Mouse (Mus musculus) thymus, adult 18-20 months (tissue): ENCODE data around the gene Adcy3.

Experiments used
- DNase-seq, 2 experiments: peaks; one replicate each; pipeline ENCODE4 v3.0.0; 2022; ENCODE audit warnings: mixed read lengths in 2 of 2

The Adcy3 gene

DNA sequence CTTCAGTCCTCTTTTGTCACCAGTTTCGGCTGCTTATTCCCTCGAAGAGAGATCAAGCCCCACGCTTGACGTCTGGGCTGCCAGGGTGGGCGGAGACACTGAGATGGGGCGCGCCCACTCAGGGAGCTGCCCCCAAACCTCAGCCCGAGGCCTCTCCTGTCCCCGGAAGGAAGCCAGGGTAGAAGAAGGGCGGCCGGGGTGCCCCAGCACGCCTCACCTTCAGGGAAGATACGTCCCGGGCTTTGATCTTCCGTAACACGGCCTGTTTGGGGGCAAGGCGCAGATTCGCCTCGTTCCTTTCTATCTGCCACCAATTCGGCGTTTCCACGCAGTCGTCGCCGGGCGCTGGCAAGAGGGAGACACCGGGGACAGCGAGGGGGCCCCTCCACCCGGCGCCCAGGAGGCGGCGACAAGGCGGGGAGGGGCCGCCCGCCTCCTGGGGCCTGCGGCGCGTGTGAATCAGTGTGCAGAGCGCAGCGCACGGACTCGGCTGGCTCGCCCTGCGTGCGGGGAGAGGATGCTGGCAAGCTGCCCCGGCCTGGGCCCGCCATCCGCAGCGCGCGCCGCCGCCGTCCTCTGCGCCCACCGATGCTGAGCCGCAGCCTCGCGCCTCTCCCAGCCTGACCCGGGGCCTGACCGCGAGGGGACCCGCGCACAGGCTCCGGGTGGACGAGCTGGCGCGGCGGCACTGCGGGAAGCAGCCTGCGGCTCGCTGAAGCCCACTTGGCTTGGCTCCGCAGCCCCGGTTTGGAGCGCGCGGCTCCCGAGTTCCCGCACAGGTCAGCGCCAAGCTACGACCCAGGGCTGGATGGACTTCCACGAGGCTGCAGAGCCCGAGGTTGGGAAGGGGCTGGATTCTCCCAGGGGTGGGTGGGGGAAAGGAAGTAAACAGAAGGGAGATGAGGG is at the start of gene Adcy3:
TSS of gene Adcy3 (plus strand) at position 163 of the 906 bp plus-strand sequence.
- peak; percentile 78 to 85 for DNase-seq

DNA sequence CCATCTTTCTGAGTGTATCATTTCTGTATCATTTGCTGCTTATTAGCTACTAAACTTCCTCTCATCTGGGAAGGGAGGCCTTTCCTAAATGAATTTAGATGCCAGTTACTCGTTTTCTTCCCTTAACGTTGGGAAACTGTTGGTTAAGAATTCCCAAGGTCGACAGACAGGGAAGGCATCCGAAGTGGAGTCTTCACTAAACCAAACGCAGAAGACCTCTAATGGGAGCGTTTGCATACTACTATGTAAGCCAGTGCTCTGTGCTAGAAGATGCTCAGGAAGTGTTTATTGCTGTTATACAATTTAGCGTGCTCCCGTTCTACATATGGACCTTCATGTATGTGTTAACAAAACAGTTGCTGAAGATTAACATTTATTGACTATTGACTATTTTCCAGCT is 49.5 kb upstream of the Adcy3 start:
- DNase-seq = no peak

DNA sequence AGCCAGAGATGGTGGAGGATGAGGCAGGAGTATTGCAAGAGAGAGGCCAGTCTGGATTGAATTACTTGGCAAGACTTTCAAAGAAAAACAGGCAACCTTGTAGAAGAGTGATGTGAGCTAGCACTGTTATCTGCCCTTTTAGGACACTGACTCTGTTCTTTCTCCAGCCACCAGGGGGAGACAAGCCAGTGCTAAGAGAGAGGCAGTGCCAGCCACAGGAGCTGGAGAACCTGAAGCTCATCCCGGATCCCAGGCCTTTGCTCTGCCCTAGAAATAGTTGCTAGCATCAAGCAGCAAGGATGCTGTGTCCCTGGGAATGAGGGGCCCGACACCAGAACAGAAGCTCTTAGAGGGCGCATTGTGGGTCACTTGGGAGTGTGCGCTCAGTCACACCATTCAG is 25.5 kb upstream of the Adcy3 start:
- peak; percentile 11 to 14 for DNase-seq

DNA sequence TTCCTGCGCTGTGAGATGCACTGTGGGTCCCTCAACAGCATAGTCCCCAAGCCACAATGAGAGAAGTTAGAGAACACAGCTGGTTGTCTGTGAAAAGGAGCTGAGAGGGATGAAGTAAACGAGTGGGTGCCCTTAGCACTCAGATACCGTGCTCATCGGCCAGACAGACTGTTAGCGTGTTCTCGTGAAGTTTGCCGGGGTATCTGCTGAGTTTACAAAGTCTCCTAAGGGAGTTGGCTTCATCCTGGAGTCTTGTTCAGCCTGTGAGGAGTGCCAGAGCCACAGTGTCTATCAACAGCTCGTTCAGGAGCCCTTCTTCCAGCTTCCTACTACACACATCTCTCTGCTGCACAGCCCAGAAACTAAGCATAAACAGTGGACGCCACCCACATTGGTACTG is 16.8 kb upstream of the Adcy3 start:
- no peak for DNase-seq

DNA sequence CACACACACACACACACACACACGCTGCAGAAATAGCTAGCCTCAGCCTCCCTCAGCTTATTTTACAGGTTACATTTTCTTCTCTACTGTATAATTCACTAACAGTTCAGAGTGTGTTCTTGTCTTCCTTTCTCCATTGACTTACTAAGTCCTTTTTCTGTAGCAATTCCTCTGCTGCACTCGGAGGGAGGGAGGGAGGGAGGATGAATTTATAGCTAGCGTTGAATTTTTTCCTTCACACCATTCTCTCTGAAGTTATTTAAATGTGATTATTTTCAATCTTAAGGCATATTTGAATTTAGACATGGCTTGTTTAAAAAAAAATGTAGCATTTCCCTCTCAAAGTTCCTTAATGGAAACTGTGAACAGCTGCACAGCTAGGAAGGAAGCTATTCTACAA is 15.8 kb upstream of the Adcy3 start:
- no peak for DNase-seq

DNA sequence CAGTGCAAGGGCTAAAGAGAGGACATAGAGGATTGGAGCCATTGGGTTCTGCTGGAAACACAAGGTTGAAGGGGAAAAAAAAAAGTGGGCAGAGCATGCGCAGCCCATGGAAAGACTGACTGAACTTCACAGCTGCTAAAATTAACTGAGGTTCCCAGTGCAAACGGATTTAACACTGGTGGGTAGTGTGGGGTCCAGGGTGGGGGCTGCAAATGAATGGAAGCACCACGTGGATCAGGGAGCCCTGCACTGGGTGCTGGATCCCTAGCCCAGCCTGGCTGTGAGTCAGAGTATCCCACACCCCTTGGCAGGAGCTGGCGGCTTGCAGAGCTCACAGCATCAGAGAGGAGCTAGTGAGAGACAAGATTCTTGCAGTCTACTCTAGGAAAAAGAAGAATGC is 15.3 kb upstream of the Adcy3 start:
- DNase-seq = no peak

DNA sequence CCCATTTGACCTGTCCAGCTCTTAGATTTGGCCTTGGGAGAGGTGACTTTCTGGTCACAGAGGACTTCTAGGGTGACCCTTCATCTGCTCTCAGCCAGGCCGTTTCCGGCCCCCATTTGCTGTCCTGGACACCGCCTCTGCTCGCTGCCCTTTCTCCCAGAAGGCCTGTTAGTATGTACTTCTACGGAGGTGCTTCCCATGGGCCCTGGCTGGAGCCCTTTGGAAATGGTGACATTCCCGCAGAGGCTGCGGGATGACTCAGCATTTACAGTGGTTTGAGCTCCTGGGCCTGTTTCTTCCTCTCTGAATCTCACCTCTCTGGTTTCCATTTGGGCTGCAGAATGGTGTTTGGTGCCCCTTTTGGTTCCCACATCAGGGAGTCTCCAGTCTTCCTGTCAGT is 5.6 kb upstream of the Adcy3 start:
- no peak for DNase-seq

DNA sequence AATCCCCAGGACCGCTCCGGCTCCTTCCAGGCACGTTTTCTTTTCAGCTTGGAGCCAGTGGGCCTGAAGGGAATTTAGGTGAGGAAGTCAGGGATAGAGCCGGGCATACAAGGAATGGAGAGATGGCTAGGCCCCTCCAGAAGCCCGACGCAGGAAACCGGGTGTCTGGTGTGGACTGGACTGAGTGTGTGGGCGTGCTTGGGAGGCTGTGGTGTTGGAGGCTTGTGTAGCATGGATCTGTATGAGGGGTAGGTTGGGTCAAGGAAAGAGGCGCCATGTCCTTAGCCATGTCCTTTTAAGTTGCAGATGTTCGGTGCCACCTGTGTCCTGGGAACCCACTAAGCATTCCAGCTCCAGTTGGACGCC is 927 bp downstream of the Adcy3 start:
- no peak for DNase-seq

DNA sequence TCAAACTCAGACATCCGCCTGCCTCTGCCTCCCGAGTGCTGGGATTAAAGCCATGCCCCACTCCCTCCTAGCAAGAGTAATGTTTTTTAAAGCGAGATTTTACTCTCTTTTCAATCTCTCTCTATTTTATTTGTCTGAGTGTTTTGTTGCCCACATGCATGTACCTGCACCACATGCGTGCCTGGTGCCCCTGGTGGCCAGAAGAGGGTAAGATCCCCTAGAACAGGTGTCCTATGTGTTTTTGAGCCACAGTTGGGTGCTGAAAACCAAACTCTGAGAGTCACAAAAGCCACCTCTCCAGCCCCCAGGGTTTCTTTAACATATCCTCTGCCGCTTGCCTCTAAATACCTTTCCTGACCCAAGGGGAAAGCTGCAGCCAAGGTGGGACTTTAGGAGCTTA is 10.3 kb downstream of the Adcy3 start:
- no peak for DNase-seq

DNA sequence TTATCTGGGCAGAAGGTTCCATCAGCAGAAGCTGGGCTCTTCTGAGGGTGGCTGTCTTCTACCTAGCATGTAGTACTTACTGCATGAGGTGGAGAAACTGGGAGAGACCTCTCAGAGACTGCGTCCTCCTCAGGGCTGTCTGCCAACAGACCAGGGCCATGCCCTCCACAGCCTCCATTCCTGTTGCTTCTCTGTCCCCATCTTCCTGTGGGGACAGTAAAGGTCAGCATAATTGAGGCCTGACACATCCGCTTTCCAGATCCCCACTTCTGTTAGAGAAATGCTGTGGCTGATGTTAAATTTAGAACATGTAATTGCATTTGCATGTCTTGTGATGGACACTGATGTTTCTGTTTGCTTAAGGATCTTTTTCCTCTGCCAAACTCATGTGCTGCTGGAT is 18.0 kb downstream of the Adcy3 start:
- DNase-seq = no peak

DNA sequence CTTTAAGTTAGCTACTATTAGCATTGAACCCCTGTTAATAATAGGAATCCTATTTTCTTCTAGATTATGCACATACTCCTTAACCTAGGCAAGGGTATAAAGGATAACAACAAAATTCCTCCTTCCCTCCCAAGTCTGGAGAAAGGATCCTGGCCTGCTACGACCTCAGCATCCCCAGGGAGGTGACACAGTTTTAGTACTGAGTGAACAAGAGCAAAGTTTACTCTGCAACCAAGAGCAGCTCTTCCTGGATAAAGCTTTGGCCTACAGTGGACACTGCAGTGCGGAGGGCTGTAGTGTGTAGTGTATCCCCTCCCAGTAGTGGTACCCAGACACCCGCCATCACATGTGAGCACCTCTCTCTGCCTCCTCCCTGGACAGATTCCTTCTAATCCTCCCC is 19.1 kb downstream of the Adcy3 start:
- DNase-seq = no peak

DNA sequence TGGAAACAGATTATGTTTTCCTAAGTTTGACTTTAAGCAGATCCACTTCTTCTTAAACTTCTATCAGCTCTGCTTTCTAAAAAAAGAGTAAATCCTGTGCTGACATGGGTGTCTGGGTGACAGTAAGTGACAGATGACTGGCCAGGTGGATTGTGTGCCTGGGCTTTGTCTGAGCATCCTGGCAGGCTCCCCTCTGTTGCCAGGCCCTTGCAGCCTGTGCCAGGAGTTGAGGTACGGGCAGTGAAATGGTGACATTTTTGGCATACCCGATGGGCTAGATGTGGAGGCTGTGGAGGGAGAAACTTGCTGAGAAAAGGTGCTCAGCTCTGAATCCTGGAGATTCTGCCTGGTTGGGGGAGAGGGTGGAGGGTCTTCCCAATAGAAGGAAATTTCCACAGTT is 24.6 kb downstream of the Adcy3 start:
- DNase-seq = no peak

DNA sequence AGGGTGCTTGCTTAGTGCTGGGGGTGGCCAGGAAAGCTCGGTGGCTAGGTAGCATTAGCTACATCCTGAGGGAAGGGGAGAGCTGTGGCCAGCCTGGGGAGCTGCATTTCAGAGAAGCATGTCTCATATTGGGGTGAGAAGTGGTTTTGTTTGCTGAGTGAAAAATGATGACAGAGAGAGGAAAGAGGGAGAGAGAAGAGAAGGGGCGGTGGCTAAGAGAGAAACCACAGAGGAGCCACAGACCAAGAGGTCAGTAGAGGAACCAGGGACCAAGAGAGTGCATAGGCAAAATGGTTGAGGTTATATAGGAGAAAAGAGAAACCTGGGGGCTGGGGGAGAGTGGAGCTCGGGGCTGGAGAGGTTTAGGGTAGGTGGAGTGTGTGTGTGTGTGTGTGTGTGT is 25.3 kb downstream of the Adcy3 start:
- no peak for DNase-seq

DNA sequence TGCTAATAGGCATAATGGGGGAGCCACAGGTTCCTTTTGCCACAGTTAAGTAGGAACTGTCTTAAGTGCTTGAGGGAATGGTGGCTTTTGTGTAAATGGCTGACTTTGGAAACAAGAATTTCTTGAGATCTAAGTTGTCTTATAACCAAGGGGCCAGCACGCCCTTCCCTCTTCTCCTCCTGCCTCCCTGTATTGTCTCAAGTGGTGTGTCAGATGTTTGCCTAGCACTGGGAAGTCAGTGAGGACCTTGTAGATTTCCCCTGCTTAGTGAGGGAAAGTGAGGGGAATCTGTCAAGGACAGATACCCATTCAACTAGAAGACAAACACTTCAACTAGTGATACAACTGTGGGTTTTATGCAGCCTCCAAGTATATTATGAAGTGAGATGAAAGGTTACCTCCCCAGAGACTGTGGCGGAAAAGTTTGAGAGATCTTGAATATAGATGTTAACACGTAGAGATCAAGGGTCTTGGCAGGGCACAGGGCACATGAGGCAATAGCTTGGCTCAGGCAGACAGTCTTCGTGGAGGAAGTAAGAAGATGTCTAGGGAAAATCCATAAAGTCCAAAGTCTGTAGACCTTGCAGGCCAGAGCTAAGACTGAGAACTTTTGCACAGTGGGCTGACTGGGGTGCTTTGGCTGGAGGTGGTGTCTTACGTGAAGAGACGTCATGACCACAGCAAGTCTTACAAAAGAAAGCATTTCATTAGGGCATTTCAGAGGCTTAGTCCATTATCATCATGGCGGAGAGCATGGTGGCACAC is 26.1 kb downstream of the Adcy3 start:
- no peak for DNase-seq

DNA sequence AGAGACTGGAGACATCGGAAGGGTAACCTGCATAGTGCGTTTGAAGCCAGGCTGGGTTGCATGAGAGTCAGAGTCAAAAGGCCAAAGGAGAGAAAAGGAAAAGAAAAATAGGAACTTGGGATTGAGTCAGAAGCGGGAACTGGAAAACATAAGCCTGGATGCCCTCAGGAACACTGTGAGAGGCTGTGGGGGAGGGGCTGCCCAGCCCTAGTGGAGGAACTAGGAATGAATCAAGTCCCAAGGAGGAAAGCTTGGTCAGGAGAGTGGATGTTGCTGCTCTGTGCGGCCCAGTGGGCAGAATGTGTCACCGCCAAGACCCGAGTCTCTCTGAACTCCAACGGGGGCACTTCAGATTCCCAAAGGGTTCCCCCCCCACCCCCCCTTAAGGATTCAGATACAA is 27.4 kb downstream of the Adcy3 start:
- DNase-seq = no peak

DNA sequence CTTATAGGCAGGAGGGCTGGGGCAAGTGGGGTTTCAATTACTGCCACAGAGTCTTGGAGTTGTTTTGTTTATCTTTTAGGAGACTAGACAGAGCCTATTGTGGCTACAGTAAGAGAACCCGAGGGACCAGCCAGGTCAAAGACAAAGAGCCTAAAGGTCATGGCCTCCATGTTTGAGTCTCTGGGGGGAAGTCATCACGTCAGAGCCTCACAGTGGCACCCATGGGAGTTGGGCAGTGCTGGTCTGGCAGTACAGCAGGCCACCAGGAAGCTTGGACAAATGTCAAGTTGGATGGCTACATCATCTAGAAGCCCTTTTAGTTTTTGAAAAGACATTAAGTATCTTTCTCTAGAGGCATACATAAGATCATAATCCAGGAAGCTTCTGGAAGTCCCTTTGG is 30.0 kb downstream of the Adcy3 start:
- DNase-seq = no peak

DNA sequence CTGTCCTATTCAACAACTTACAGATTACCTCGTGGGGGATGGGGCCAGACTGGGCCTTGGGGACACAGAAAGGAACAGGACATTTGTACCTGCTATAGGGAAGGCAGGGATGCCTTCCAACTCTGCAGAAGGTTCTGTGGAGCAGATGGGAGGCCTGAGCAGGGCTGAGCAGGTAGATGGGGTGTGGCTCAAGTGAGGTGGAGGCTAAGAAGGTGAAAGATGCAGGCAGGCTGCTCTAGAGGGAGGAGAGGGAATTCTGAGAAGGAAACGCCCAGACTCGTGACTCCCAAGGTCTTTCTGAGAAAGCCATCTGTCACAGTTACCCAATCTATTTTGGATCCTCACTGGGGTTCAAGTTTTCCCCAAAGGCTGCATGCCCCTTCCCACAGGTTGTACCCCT is 34.1 kb downstream of the Adcy3 start:
- no peak for DNase-seq

DNA sequence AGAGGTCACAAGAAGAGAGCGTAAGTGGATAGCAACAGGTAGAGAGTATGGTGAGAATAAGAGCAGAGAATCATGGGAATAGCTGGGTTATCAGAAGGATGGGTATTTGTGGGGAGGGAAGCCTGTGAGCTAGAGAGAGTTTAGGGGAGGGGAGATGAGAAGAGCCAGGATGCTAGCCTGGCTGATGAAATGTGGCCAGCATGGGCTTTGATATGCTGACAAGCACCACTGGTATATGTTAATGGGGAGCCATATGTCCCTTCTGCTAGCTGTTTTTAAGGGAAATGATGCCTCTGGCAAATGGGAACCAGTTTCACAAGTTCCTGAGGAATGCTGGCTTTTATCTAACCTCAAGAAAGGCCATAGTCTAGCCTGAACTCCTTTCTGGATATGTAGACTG is 36.2 kb downstream of the Adcy3 start:
- no peak for DNase-seq

DNA sequence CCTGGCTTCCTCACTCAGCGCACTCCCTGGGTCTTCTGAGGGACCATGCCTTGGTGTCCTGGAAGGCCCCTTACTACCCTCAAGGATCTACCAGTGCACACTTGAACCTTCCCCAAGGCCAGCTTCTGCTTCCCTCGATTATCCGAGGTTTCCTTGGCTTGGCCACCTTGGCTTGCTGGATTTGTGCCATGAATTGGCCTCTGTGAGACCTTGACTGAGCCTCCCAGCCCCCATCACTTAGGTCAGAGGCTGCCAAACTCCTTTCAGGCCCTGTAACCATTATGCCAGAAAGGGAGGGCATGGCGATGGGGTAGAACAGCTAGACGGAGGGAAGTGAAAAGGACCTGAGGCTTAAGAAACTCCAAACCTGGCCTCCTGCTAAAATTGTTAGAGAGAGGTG is 36.7 kb downstream of the Adcy3 start:
- no peak for DNase-seq

DNA sequence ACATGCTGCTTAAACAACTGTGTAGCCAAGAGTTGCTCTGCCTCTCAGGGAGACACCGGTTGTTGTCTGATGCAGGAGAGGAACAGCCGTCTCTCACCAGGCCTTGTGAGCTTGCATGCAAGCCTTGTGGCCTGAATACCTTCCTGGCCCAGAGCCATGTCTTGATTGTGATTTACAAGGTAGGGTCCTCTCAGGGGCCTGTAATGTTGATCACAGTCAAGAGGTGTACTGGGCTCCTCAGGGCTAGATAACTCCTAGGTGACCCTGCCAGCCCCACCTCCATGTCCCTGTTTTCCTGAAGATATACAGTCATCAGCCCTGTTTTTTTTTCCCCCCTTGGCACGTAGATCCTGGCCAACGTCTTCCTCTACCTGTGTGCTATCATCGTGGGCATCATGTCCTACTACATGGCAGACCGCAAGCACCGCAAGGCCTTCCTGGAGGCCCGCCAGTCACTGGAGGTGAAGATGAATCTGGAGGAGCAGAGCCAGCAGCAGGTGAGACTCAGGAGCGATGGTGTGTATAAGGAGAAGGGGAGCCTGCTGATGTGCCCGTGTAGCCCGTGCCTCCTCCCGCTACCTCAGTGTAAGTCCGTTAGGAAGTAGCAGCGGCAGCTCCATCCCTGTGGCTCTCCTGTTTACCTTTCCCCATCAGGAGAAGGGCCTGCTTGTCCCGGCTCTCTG is 40.3 kb downstream of the Adcy3 start:
- DNase-seq = no peak

DNA sequence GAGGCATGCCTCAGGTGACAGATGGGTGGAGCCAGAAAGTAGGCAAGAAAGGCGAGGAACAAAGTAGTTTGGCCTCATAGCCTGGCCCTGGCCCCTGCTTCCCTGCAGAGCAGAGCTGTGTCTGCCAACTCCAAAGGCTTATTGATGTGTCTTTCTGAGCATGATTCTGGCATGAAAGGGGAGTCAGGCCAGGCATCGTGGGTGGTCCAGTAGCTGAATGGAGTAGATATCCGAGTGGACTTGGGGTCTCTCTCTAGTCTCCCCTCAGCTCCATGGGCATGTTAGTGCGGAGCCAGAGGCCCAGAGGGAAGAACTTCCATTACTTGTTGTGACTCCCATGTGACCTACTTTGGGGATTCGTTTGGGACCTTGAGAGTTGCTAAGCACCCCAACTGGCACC is 45.9 kb downstream of the Adcy3 start:
- no peak for DNase-seq

DNA sequence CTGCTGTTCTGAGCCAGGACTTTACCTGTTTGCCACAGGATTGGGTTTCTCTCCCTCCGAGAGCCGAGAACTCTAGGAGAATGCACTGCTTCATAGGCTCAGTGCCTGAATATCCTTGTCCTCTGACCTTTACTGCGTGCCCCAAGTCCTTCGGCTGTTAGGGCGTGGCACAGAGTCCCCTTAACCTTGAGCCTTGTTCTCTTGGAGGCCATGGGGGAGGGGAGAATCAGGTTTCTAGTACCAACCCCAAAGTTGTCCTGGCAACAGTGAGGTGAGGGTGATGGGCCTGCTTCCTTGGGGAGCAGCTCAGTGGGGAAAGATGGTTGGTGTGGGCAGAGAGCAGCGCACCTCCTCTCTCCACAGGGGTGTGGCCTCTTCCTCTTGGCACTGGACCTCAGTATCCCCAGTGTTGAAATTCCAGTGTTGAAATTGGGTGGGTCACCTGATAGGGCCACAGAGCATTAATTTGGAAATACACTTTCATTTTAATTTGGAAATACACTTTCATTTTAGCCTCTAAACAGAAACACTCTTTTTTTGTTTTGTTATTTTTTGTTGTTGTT is 46.8 kb downstream of the Adcy3 start:
- no peak for DNase-seq

DNA sequence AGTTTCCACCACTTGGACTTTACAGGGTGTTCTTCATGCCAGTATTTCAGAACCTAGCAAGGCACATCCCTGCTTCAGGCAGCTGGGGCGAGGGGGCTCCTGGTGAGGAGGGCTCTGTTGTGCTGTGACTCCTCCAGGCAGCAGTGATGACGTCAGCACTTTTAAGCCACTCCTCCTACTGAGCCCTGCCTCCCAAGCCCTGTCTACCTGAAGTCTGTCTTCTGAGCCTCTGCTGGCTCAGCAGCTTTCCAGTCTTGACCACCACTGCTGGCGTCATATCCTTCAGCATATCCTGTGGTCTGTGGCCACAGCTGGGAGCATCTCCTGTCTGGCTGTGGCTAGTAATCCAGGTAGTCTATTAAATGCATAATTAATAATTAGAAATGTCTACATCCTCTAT is 47.6 kb downstream of the Adcy3 start:
- DNase-seq = no peak

DNA sequence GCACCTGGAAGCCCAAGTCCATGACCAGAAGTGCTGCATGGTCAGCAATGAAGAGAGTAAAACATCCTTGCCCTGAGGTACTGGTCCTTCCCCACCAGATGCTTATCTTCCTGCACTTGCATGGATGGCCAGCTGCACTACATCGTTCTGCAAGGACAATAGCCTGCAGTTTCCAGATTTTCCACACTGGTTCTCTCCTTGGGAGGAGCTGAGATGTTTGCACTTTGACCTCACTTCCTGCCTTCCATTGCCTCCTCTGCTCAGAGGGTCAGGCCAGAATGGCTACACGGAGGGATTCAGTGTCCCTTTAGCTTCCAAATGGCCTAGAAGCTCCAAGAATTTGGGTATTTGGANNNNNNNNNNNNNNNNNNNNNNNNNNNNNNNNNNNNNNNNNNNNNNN is 51.7 kb downstream of the Adcy3 start:
- DNase-seq = no peak
